Mouse (Mus musculus): ENCODE results near the gene Chrd. TPM values are rescaled to one million over a fixed set of nuclear protein-coding genes. Genes with fewer than 3 reads are reported as not detected.

The Chrd gene
- polyA plus RNA-seq, 1 experiment from 2014 or later = 9.3 TPM

GRCm38 (mm10) chr16:20701729-20702521 lies 31.0 kb upstream of the Chrd start:
- H3K4me1 ChIP-seq = peaks cover 22% of the 10 kb centered on the region
- peak overlapping the region; percentile 69 for H3K27ac ChIP-seq
- peak; percentile 35; the same call in 1 of the 2 replicates for ATAC-seq (ENCODE audit: low FRiP score, low read depth)
- peak overlapping the region; percentile 54 for H3K9ac ChIP-seq
- H3K36me3 ChIP-seq = peaks cover 49% of the 10 kb centered on the region
- H3K4me2 ChIP-seq (replicated peaks) = peak overlapping the region; percentile 41
- no peaks in the 10 kb centered on the region for H3K27me3 ChIP-seq
- H3K9me3 ChIP-seq = no peaks in the 10 kb centered on the region
- peak overlapping the region; percentile 10; the same call in 1 of the 2 replicates for H3K4me3 ChIP-seq
- WGBS = 14% methylated on average over 12 of the region's 12 CpGs

- ATAC-seq (ENCODE audit: low FRiP score, low read depth) = peak; percentile 68; the same call in 1 of the 2 replicates
- 0 out of 2 replicates have a peak overlapping the region, but pooled peaks have one; percentile 48 for H3K9ac ChIP-seq
- H3K9me3 ChIP-seq = no peaks in the 10 kb centered on the region
- H3K27ac ChIP-seq = peak overlapping the region; percentile 69; the same call in 1 of the 2 replicates
- 10% methylated on average over 8 of the region's 8 CpGs for WGBS
- peaks cover 22% of the 10 kb centered on the region for H3K4me1 ChIP-seq
- no peaks in the 10 kb centered on the region for H3K27me3 ChIP-seq
- peak overlapping the region; percentile 41 for H3K4me2 ChIP-seq (replicated peaks)
- H3K4me3 ChIP-seq = no peak overlapping the region
- peaks cover 54% of the 10 kb centered on the region for H3K36me3 ChIP-seq
Observed at GRCm38 (mm10) chr16:20702522-20702893, 30.4 kb upstream of the Chrd start.

GRCm38 (mm10) chr16:20703071-20703470 lies 29.9 kb upstream of the Chrd start:
- no peak overlapping the region for H3K4me2 ChIP-seq (replicated peaks)
- 94% methylated on average over 10 of the region's 10 CpGs for WGBS

GRCm38 (mm10) chr16:20703699-20704400 lies 29.1 kb upstream of the Chrd start:
- H3K4me3 ChIP-seq = no peak overlapping the region
- no peaks in the 10 kb centered on the region for H3K9me3 ChIP-seq
- no peak overlapping the region for H3K27ac ChIP-seq
- no peak overlapping the region for H3K4me2 ChIP-seq (replicated peaks)
- no peak overlapping the region for H3K9ac ChIP-seq
- H3K4me1 ChIP-seq = peaks cover 22% of the 10 kb centered on the region
- no peaks in the 10 kb centered on the region for H3K27me3 ChIP-seq
- no peak for ATAC-seq (ENCODE audit: low FRiP score, low read depth)
- 83% methylated on average over 6 of the region's 6 CpGs for WGBS
- H3K36me3 ChIP-seq = peaks cover 68% of the 10 kb centered on the region

More at GRCm38 (mm10) chr16:20703071-20703470, 29.9 kb upstream of the Chrd start:
- Histone ChIP-seq H3K36me3 (peaks cover 60% of the 10 kb centered on the region), H3K4me1 (peaks cover 22% of the 10 kb centered on the region), H3K4me3 (no peak overlapping the region), H3K27me3 (no peaks in the 10 kb centered on the region), H3K9ac (no peak overlapping the region; the same call in 1 of the 2 replicates), H3K27ac (no peak overlapping the region), H3K9me3 (no peaks in the 10 kb centered on the region)
- no peak for ATAC-seq (ENCODE audit: low FRiP score, low read depth)

- Histone ChIP-seq H3K27ac (no peak overlapping the region), H3K4me1 (peaks cover 17% of the 10 kb centered on the region), H3K4me2 (replicated peaks) (no peak overlapping the region), H3K36me3 (peaks cover 81% of the 10 kb centered on the region), H3K9ac (no peak overlapping the region), H3K9me3 (no peaks in the 10 kb centered on the region), H3K4me3 (no peak overlapping the region), H3K27me3 (no peaks in the 10 kb centered on the region)
- WGBS = 80% methylated on average over 3 of the region's 3 CpGs
- no peak for ATAC-seq (ENCODE audit: low FRiP score, low read depth)
Observed at GRCm38 (mm10) chr16:20705786-20706185, 27.1 kb upstream of the Chrd start.

GRCm38 (mm10) chr16:20706407-20707055 lies 26.4 kb upstream of the Chrd start:
- Histone ChIP-seq H3K36me3 (peaks cover 89% of the 10 kb centered on the region), H3K27ac (no peak overlapping the region), H3K4me1 (peaks cover 12% of the 10 kb centered on the region), H3K27me3 (no peaks in the 10 kb centered on the region), H3K4me2 (replicated peaks) (no peak overlapping the region), H3K9me3 (no peaks in the 10 kb centered on the region), H3K9ac (no peak overlapping the region), H3K4me3 (no peak overlapping the region)
- ATAC-seq (ENCODE audit: low FRiP score, low read depth) = no peak
- 89% methylated on average over 2 of the region's 2 CpGs for WGBS

- peaks cover 100% of the 10 kb centered on the region for H3K36me3 ChIP-seq
- WGBS = 91% methylated on average over 21 of the region's 21 CpGs
- no peak overlapping the region for H3K27ac ChIP-seq
- no peaks in the 10 kb centered on the region for H3K27me3 ChIP-seq
- ATAC-seq (ENCODE audit: low FRiP score, low read depth) = no peak
- H3K9ac ChIP-seq = no peak overlapping the region
- H3K4me3 ChIP-seq = no peak overlapping the region
- H3K4me1 ChIP-seq = no peaks in the 10 kb centered on the region
- H3K9me3 ChIP-seq = no peaks in the 10 kb centered on the region
- H3K4me2 ChIP-seq (replicated peaks) = no peak overlapping the region
Observed at GRCm38 (mm10) chr16:20708220-20708938, 24.5 kb upstream of the Chrd start.

- peak; percentile 66; the same call in 1 of the 2 replicates for ATAC-seq (ENCODE audit: low FRiP score, low read depth)
- peaks cover 7% of the 10 kb centered on the region; the same call in 1 of the 2 replicates for H3K4me1 ChIP-seq
- no peak overlapping the region for H3K4me3 ChIP-seq
- H3K9me3 ChIP-seq = no peaks in the 10 kb centered on the region
- H3K36me3 ChIP-seq = peaks cover 94% of the 10 kb centered on the region
- H3K27me3 ChIP-seq = no peaks in the 10 kb centered on the region
- H3K4me2 ChIP-seq (replicated peaks) = no peak overlapping the region
- WGBS = 73% methylated on average over 19 of the region's 19 CpGs
- H3K9ac ChIP-seq = no peak overlapping the region
- no peak overlapping the region for H3K27ac ChIP-seq
Observed at GRCm38 (mm10) chr16:20708939-20709734, 23.8 kb upstream of the Chrd start.

GRCm38 (mm10) chr16:20710370-20710769 lies 22.6 kb upstream of the Chrd start:
- Histone ChIP-seq H3K27ac (no peak overlapping the region), H3K36me3 (peaks cover 82% of the 10 kb centered on the region), H3K4me2 (replicated peaks) (no peak overlapping the region), H3K4me3 (no peak overlapping the region), H3K27me3 (no peaks in the 10 kb centered on the region), H3K9ac (no peak overlapping the region), H3K4me1 (peaks cover 20% of the 10 kb centered on the region), H3K9me3 (no peaks in the 10 kb centered on the region)
- WGBS = 93% methylated on average over 11 of the region's 11 CpGs
- no peak for ATAC-seq (ENCODE audit: low FRiP score, low read depth)

- H3K36me3 ChIP-seq = peaks cover 78% of the 10 kb centered on the region
- no peaks in the 10 kb centered on the region for H3K9me3 ChIP-seq
- no peak for ATAC-seq (ENCODE audit: low FRiP score, low read depth)
- H3K4me1 ChIP-seq = peaks cover 21% of the 10 kb centered on the region
- H3K27ac ChIP-seq = no peak overlapping the region
- no peak overlapping the region for H3K4me3 ChIP-seq
- 82% methylated on average over 4 of the region's 4 CpGs for WGBS
- no peak overlapping the region for H3K4me2 ChIP-seq (replicated peaks)
- no peaks in the 10 kb centered on the region for H3K27me3 ChIP-seq
- no peak overlapping the region for H3K9ac ChIP-seq
Observed at GRCm38 (mm10) chr16:20710810-20711209, 22.1 kb upstream of the Chrd start.

GRCm38 (mm10) chr16:20712190-20712589 lies 20.7 kb upstream of the Chrd start:
- no peak for ATAC-seq (ENCODE audit: low FRiP score, low read depth)
- Histone ChIP-seq H3K36me3 (peaks cover 64% of the 10 kb centered on the region), H3K9ac (no peak overlapping the region), H3K27ac (no peak overlapping the region), H3K4me3 (no peak overlapping the region), H3K9me3 (no peaks in the 10 kb centered on the region), H3K4me2 (replicated peaks) (no peak overlapping the region), H3K4me1 (peaks cover 29% of the 10 kb centered on the region), H3K27me3 (no peaks in the 10 kb centered on the region)
- WGBS = 76% methylated on average over 9 of the region's 9 CpGs

Data from limb, embryonic 13.5 days (tissue).